Mouse (Mus musculus) heart, postnatal 0 days (tissue): ENCODE data around the gene Gm10130.

Source experiments
- CTCF ChIP-seq: IDR thresholded peaks from 2 replicates; pipeline ENCODE4 v1.5.1; 2016; ENCODE audit warnings: antibody characterized with exemption, control low read depth, low read depth
- EP300 ChIP-seq: IDR thresholded peaks from 2 replicates; pipeline ENCODE4 v1.6.1; 2016; ENCODE audit warnings: antibody characterized with exemption, low read depth

DNA sequence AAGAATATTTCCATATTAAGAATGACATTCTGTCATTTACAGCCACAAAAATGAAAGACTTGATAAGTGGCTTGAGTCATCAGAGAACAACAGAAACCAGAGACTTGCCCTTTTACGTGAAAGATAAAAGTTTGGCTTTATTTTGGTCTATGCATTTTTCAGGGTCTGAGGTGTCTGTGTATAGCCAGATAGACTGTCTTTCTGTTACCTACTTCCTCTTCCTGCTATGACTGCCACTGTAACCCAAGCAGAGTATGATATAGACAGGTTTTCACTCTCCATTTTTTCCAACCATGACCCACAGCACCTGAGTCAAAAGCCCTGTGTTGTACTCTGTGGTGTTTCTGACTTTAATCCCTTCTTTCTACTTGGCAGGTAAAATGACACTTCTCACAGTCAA, 66.7 kb downstream of the Gm10130 start:
- TF ChIP-seq CTCF (no peak), EP300 (no peak)
